Mouse (Mus musculus) G1E (cell line): Measurements from ENCODE around the gene Slc7a1.

ENCODE experiments used
- CTCF ChIP-seq: IDR thresholded peaks from 2 replicates; pipeline ENCODE4 v1.5.1; 2012; ENCODE audit warnings: low read depth, low read length, inconsistent platforms, mixed read lengths
- GATA1 ChIP-seq: IDR thresholded peaks from 2 replicates; pipeline ENCODE4 v1.6.1; 2012; ENCODE audit warnings: borderline replicate concordance, low read length, inconsistent platforms, mixed read lengths
- GATA2 ChIP-seq: IDR thresholded peaks from 2 replicates; pipeline ENCODE4 v1.6.1; 2012; ENCODE audit warnings: low read depth, low read length, inconsistent platforms, borderline replicate concordance
- TAL1 ChIP-seq: conservative IDR thresholded peaks from 2 replicates; pipeline ENCODE4 v1.6.1; 2012; ENCODE audit warnings: low read depth, low read length, inconsistent platforms, mixed read lengths

DNA sequence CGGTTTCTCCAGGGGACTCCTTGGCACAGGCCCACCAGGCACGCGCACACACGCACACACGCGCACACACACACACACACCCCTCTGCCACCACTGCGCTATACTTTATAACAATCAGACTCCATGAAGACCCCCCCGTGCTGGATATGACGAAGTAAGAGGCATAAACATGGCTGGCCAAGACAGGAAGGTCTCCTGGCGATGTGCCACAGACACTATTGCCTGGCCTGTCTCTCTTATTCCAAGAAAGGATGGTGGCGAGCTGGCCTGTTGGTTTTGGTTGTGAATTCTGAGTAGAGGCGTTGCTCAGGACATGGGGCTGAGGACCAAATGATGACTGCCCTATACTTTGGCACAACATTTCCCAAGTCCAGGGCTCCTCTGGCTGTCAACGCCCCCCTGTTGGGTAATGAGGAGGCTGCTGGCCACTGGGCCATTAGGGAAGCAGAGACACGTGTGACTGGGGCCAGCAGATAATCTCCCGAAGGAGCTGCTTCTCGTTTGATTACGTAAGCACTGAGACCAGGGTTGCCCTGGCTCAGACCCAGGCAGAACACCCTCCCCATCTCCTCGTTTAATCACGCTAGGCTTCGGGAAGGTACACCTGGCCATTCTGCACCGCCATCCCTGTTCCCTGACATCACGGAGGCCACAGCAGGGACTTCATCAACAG, 36.1 kb downstream of the Slc7a1 start:
- TF ChIP-seq CTCF (no peak), GATA1 (no peak), TAL1 (no peak), GATA2 (no peak)
